Mouse (Mus musculus) right cerebral cortex, adult 2 months (tissue): Measurements from ENCODE around the gene Vegfd.
A peak's percentile ranks its signal among the peaks of the same experiment; 100 is the strongest.

Experiments used
- DNase-seq, 2 experiments: peaks; one replicate each; pipeline ENCODE4 v3.0.0; 2021 to 2022; ENCODE audit warnings: low spot score in 2 of 2

The Vegfd gene

DNA sequence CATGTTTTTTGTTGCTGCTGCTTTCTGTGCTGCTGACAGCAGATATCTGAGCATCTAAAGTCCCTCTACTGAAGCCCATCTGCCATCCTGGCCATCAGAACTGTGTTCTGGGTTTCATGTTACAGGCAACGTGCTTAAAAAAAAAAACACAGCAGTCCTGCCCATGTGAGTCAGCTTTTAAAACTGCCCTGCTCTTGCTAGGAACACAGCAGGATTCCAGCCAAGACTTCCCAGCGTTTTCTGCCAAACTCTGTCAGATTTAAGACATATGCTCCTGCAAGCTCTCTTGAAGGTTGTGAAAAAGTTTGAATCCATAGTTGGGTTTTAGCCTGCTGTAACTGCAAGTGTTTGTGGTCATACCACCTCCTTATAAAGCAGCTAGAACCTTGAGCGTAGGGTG is at the start of gene Vegfd:
Gene Vegfd (plus strand): TSS at position 298 of the 400 bp plus-strand sequence.
- peak; percentile 21 to 34 for DNase-seq

DNA sequence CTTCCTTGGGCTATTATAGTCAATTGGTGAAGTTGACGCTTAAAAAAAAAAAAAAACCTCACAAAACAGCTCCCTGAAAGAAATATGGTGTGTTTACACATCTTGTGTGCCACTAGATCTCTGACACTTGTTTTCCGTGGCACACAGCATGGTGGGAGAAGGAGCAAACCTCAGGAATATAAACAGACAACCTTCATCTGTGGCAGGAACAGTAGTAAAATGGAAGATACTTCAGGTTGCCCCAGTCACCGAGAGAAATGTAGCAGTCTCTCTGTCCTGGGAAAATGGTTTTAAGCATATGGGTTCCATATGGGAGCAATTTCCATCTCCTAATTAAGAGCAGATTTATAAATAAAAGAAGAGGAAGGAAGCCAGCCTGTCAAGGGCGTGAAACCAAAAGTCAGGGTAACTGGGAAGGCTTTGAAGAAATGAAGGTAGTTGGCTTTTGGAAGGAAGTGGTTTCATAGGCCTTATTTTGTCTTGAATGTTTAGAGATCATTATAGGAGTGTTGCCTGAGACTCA is 49.7 kb upstream of the Vegfd start:
- no peak for DNase-seq

DNA sequence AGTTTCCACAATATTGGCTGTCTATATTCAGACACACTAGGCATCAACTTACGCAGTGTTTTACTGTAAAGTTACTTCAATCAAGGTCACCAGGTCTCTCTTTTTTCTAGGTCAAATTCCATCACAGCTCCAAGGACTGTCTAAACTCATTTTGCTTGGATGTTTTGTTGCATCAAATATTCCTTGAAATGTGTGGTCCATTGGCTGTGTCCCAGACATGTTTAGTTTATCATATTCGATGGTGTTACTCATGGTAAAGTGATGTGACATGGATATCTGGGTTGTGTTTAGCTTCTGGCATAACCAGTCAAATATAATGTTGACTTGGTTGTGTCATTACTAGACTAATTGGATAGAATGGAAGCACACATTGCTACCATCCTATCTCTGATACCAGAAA is 42.8 kb upstream of the Vegfd start:
- no peak for DNase-seq

DNA sequence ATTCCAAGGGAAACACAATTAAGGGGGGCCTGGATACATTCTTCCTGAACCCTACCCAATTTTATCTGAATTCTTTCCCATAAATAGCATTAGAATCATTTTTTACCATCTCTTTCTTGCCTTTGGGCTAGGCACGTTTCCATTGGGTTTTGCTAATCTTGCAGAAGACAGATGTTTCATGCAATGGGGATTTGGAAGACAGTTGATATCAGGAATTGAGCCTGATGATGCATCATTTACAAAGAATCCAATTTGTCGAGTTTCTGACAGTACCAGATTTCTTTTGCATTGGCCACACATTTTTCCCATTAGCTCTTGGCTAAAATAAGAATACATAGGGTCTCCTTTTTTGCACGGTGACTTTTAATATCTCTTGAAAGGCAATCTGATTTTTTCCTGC is 42.4 kb upstream of the Vegfd start:
- no peak for DNase-seq

DNA sequence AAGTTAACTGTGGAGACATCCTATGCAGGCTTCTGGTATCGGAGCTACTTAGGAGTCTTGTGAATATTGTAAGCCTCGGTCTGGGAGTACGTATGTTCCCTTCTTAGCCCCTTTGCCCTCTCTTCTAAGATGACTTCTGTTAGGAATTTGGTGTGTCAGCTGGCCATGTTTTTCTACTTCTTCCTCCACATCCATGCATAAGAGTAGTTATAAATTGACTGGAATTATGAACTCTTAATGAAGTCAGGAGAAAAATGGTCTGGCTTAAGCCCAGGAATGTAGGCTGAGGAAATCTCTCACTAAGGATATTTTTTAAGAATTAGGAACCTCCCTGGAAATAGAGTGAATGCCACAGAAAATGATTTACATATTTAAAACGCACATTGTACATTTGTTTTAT is 34.6 kb upstream of the Vegfd start:
- no peak for DNase-seq

DNA sequence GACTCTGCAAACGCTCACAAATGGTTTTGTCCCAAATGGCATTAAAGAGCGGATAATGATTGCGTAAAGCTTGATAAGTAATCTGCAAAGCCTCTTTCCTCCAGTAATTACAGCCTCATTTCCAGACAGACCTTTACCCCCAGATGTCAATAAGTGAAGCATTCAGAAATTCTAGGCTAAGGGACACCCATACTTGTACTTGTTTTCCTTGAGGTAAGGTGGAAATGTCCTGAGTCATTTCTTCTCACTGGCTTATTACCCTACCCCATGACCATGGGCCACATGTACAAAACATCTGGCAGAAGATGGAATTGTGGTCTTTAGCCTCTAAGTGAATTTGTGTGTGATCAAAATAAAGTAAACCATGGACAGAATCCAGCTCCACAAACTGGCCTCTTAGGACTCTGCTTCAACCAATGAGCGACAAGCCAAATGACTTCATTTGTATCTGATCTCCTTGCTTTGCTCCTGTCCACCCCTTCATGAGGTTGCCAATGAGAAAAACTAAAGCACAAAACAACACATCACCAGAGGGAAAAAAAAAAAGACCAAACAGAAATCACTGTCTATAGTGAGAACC is 27.7 kb upstream of the Vegfd start:
- DNase-seq = no peak

DNA sequence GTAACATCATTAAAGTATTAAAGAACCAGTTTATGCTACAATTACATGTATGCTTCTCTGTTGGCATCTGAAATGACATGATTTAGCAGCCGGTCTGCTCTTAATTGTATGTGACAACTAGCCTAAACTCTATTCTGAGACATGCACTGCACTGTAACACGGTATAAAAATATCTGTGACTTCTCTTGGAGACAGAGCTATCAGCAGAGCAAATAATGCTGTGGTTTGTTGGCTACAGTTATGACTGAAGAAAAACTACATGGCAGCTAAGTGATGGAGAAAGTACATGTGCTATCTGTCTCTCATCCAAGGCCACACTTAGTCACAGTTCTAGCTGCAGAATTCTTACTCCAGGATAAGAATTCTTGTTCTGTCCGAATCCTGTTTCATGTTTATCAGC is 24.2 kb upstream of the Vegfd start:
- DNase-seq = no peak

DNA sequence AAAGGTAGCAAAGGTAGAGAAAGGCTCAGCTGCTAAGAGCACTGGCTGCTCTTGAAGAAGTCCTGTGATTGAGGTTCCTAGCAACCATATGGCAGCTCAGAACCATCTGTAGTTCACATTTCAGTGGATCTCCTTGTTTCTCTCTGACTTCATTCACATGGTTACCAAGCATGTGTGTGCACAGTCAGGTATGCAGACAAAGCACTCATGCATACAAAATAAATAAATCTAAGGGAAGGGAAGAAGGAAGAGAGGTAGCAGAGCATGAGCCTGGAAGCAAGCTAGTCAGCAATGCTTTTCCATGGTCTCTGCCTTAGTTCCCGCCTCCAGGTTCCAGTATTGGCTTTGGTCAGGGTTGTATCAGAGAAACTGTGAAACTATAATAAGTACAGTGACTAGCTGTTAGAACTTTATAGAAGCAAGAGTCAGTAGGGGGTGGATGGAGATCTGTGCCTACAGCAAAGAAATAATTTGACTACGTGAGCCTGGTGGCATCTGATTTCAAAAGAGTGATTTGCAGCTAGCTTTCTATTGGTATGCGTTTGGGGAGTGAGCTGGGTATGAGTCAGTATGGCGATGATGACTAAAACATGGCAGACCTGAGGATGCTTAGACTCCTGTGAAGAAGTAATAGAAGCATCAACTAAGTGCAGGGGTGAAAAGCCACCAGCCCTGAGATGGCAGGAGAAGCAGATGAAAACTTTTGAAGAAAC is 7.9 kb upstream of the Vegfd start:
- DNase-seq = no peak

DNA sequence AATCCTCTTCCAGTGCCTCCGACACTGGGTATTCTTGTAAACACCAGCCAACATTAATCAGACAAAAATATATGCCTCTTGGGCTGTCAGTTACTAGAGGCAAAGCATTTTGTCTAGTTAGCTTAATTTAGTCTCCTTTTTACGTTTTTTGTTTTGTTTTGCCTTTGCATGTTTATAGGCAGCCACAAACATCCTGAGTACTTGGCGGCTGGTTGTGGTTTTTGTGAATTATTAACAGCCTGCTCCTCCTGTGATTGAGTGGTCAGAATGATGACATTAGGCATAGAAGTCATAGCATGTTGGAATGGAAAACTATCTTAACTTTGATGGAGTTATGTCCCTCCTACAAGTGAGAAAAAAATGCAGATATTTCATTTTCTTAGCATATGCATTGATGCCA is 2.6 kb upstream of the Vegfd start:
- DNase-seq = no peak

DNA sequence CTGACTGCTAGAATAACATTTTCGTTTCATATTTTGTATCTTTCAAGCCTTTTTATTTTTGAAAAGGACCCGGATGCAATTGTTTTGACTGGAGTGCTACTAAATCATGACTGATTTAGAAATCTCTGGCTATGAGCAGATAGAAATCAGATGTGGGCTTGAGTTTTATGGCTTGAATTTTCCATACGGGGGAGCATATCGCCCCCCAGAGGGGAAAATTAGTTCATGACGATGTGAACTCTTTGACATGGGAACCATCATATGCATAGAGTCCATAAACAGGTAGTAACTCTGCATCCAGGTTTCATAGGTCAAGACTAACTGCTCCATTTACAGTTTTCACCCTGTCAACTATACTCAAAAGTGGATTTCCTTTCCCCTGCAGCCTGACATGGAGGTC is 1.4 kb downstream of the Vegfd start:
- no peak for DNase-seq

DNA sequence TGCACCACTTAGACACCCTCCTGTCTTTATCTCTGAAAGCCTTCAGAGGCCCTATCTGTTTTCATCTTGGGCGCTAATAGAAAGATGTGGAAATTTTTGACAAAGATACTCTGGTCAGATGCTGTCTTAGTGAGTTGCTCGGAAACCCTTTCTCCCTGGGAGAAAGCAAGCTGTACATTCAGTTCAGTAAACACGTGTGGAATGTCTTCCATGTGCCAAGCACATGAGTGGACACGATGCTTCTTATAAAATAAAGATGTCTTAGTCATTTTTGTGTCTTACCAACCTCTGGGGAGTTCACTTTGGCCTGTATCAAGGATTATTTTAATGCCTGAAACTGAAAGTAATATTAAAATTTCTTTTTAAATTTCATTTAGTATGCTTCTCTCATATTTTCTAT is 6.5 kb downstream of the Vegfd start:
- DNase-seq = no peak

DNA sequence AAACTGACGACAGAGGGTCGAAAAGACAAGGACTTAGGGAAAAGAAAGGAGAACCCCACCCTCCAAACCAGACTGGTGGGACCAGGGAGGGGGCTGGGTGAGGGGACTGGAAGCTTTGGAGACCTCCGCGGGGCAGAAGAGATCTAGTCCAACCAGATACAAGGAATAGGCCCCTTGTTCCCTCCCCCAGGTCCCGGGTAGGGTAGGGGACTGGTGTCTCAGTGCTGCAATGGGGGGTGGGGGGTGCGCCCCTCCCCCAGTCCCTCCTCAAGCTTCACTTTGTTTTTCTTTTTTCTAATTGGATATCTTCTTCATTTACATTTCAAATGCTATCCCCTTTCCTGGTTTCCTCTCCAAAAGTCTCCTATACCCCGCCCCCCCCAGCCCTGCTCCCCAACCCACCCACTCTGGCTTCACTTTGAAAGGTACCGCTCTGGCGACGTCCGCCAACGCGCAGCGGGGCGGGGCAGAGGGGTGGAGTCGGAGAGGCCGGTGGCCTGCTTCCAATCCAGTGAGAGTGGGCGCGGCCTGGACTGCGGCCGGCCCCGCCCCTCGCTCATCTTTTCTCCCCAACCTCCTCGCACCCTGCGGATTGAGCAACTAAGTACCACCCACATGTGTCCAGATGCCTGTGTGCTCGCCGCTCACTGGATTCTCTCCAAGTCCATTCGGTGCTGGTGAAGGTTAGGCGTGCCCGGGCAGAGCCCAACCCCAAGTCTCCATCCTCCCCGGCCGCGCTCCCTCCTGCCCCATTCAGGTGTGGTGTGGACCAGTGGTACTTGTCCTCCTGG is 8.6 kb downstream of the Vegfd start:
- peak; percentile 54 to 71 for DNase-seq

DNA sequence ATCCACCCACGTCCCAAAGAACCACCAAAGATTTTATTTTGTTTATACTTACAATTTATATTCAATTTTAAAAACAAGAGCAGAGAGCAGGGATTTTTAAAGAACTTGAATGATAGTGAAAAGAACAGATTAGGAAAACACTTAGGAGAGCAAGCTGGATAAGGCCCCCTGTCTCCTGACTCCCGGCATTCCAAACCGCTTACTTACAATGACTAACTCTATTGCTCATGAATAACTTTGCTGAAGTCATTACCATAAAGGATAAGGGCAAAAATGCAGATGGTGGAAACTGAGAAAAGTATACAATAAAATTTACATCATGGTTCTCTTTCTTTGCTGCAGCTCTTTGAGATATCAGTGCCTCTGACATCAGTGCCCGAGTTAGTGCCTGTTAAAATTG is 20.9 kb downstream of the Vegfd start:
- DNase-seq = no peak

DNA sequence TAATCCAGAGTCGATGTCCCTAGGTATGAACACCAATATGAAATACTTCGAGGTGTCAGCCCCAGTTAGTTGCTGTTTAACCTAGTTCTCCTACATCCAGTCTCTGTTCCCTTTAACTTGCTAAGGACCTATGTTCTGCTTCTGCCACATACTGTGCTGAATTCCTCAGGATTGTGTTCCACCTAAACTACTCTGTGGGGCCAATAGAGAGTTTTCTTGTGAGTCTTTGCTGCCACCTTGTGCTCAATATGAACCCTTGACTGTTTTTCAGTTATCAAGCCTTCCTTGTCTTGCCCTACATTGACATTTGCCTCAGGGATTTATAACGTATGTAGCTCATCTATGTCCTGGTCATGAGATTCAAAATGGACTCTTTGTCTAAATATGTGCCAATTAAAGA is 25.3 kb downstream of the Vegfd start:
- peak in 1 of 2 experiments; percentile 20 for DNase-seq

DNA sequence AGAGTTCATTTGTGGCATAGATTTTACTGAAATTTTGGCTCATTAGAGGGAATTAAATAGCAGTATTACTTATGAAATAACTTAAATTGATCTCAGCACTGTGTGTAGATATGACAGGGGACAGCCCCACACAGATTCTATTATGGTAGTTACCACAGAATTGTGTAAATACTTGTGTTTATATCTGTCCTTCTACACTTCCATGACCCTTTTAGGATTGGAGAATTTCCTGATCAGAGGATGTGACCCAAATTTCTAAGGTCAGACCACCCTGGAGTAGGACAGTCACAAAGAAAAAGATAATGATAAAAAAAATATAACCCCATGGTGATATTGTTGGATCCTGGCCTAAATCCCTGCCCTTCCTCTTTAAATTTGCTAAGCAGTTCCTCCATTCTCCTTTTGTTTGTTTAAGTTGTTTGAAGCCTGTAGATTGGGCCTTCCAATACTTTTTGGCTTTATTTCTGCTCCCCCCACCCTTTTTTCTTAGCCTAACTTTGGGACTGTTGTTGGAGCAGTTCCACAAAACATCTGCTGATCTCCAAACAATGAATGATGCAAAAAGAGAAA is 32.0 kb downstream of the Vegfd start:
- DNase-seq = no peak

DNA sequence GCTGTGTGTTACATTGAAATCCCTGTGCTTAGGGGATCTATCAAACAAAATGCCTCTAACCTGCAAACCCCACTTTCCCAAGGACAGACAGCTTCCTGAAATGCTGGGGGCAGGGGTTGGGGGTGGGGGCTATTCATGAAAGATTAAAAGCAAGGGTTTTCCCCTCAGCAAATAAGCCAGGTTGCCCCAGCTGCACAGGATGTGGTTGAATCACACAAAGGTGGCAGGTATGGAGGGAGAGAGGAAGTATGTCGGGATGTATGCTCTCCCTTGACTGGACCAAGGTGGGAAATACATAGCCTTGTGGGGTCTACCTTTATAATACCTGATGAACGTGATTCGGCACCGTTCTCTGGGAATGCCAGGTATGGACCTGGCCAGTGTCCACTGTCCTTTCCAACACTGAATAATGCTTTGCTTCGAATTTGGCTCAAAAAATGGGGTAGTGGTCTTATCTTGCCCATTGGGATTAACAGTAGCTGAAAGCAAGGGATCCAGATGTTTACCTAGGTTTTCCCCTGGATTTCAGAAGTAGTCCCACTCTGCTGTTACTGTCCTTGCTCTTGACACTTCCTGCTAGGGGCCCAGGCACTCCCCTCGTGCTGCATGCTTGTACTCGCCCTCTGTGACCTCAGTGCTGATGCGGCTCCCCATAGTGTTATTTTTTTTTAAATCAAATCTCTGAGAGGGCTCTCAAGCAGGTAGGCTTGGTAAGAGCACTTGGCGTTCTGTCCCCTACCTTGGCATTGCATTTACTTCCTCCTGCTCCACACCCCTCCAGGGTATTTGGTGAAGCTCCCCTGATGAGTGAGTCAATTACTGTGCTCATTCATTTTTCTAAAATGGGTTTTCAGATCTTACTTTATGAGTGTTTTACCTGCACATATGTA is 33.2 kb downstream of the Vegfd start:
- no peak for DNase-seq

DNA sequence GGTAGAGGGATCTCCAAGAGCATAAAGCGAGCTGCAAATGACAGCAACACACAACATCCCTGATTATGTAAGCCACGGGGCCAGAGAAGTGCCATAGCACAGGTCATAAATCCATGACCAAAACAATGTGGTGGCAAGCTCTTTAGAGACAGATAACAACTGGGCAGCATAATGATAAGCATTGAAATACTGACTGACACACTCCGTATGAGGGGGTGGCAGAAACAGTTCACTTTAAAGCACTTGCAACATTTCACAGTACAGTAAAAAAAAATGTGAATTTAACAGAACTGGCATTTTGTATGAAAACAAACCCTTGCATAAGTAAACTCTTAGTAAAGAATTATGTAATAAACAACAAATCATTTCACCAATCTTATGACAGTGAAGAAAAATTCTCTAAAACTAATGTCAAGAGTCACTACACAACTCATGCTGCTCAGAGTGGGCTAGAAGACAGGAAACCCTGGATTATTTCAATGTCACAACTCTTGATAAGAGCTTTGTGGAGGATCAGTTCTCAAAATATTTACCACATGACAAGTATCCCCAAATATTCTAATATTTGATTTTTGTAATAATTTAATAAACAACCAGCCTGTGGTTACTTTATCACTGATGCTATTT is 35.2 kb downstream of the Vegfd start:
- DNase-seq = no peak

DNA sequence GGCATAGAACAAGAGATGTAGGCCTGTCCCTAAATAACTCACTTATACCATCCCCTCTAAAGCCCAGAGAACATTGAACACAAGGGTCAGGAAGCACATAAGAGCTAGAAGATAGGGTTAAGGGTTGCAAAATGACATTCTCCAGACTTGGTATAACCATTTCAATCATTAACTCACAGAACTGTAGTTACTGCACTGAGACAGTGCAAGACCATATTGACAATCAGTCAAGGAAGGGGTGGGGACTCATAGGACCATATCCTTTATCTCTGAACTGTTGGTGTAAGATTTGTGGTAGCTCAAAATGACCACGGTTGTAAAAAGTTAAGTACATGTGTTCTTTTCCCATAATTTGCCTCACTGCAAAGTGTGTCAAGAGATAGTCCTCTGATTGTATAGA is 37.4 kb downstream of the Vegfd start:
- no peak for DNase-seq

DNA sequence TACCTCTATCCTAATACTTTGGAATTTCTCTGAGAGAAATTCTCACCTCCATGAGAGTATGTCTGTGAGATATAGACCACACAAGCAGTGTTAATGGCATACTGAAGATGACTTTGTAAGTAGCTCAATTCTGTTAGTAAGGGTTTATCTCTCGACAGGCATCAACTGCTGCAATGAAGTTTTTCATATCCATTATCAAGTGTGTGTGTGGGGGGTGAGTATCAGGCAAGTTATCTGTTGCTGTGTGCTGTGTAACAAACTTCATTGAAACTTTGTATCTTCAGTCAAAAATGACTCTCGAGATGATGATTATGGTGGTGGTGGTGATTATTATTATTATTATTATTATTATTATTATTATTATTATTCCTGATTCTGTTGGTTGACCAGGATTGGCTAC is 43.6 kb downstream of the Vegfd start:
- DNase-seq = no peak

DNA sequence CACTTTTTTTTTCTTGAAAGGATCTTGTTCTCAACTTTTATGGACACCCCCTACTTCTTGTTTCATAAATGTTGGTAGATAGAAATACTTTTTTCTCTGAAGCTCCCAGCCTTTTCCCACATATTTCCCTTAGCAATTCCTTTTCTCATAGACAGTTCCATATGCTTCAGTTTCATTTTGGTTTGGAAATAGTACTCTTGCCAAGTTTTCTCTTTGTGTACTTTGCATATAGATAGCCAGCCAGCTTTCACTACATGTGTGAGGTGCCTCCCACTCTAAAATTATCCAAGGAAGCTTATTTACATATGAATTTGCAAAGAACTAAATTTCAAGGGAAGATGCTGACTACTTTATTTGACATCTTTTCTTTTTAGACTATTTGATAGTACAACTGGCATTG is 44.8 kb downstream of the Vegfd start:
- no peak for DNase-seq

DNA sequence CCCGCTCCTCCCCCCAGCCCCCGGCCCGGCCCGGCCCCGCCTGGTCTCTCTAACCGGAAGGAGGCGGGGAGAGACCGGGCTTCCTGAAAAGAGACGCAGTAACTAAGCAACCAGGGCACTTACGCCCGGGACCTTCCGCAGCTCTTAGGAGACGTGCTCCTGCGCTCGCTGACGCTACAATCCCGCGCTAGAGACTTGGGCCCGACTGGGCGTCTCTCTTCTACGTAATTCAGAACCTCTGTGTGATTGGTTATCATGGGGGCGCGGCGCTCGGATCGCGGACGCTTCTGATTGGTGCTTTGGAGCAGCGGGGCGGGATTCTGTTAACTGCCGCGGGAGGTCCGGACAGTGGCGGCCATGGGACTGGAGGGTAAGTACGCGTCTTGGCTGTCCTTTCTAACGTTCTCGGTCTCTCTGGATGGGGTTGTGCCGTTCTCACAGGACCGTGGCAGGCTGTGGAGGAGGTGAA is 46.3 kb downstream of the Vegfd start, which contains the start of gene Piga:
Gene Piga (plus strand): TSS at position 317 of the 469 bp plus-strand sequence.
- DNase-seq = peak; percentile 89 to 91
